Mouse (Mus musculus) limb, embryonic 12.5 days (tissue): ENCODE data around the gene Tifa. TPM values are rescaled to one million over a fixed set of nuclear protein-coding genes. Genes with fewer than 3 reads are reported as not detected.

Experiments used
- ATAC-seq: fragments of 200-750 bp; cut with Nextera tagmentation; 2 replicates; pipeline ENCODE4 v1.8.0; 2017; ENCODE audit warnings: low read depth, moderate TSS enrichment; ENCODE audit not compliant: insufficient number of reproducible peaks, insufficient read depth, low FRiP score, low TSS enrichment
- H3K27ac ChIP-seq: fragments of 300-500 bp; sonication (generic); 2 replicates; pipeline ENCODE4 v1.5.1; 2016; ENCODE audit warnings: mild to moderate bottlenecking, moderate library complexity
- H3K27me3 ChIP-seq: fragments of 300-500 bp; sonication (generic); 2 replicates; pipeline ENCODE4 v1.6.1; 2016; ENCODE audit warnings: mild to moderate bottlenecking, moderate library complexity
- H3K36me3 ChIP-seq: fragments of 300-500 bp; sonication (generic); 2 replicates; pipeline ENCODE4 v1.6.1; 2016; ENCODE audit warnings: mild to moderate bottlenecking, moderate library complexity
- H3K4me1 ChIP-seq: fragments of 300-500 bp; sonication (generic); replicated peaks from 2 replicates; pipeline ENCODE4 v1.6.1; 2016
- H3K4me2 ChIP-seq: fragments of 300-500 bp; sonication (generic); 2 replicates; pipeline ENCODE4 v1.6.1; 2016; ENCODE audit warnings: mild to moderate bottlenecking, moderate library complexity
- H3K4me3 ChIP-seq: fragments of 300-500 bp; sonication (generic); replicated peaks from 2 replicates; pipeline ENCODE4 v1.5.1; 2016; ENCODE audit warnings: mild to moderate bottlenecking
- H3K9ac ChIP-seq: fragments of 300-500 bp; sonication (generic); replicated peaks from 2 replicates; pipeline ENCODE4 v1.6.1; 2016; ENCODE audit warnings: mild to moderate bottlenecking, moderate library complexity
- H3K9me3 ChIP-seq: fragments of 300-500 bp; sonication (generic); 2 replicates; pipeline ENCODE4 v1.6.1; 2016; ENCODE audit warnings: mild to moderate bottlenecking, moderate library complexity
- WGBS: fragments of 180-500 bp; shearing (Covaris S2); methylation state at CpG from one replicate; pipeline ENCODE4 v1.1.7; 2016; 5-methylcytosine and 5-hydroxymethylcytosine counted together
- polyA plus RNA-seq: library from polyadenylated mRNA; unstranded; fragments of >200 nt; fragmentation: Nextera tagmentation; extraction: Ambion mirVana; gene quantifications from 2 replicates; pipeline ENCODE4 v1.2.1, GENCODE M21; 2016

The Tifa gene
- polyA plus RNA-seq, 1 experiment from 2014 or later: 1.6 TPM

GRCm38 (mm10) chr3:127843941-127844327, 54.3 kb downstream of the Tifa start:
- Histone ChIP-seq H3K9ac (no peak overlapping the region), H3K27ac (no peak overlapping the region), H3K4me2 (no peak overlapping the region), H3K27me3 (no peaks in the 10 kb centered on the region; the same call in 1 of the 2 replicates), H3K36me3 (no peaks in the 10 kb centered on the region), H3K4me3 (no peak overlapping the region), H3K9me3 (peaks cover 6% of the 10 kb centered on the region; the same call in 1 of the 2 replicates), H3K4me1 (no peaks in the 10 kb centered on the region)
- WGBS: 86% methylated on average over 5 of the region's 5 CpGs
- ATAC-seq: no peak

GRCm38 (mm10) chr3:127848088-127848808, 58.6 kb downstream of the Tifa start:
- Histone ChIP-seq H3K27ac (no peak overlapping the region), H3K9ac (no peak overlapping the region), H3K27me3 (peaks cover 5% of the 10 kb centered on the region; the same call in 1 of the 2 replicates), H3K4me2 (no peak overlapping the region), H3K36me3 (no peaks in the 10 kb centered on the region), H3K4me3 (no peak overlapping the region), H3K4me1 (no peaks in the 10 kb centered on the region), H3K9me3 (peaks cover 6% of the 10 kb centered on the region; the same call in 1 of the 2 replicates)
- no peak for ATAC-seq
- WGBS: 84% methylated on average over 11 of the region's 11 CpGs

GRCm38 (mm10) chr3:127849922-127850321, 60.3 kb downstream of the Tifa start:
- Histone ChIP-seq H3K27me3 (peaks cover 5% of the 10 kb centered on the region; the same call in 1 of the 2 replicates), H3K4me2 (no peak overlapping the region), H3K4me3 (no peak overlapping the region), H3K4me1 (no peaks in the 10 kb centered on the region), H3K9me3 (peaks cover 6% of the 10 kb centered on the region; the same call in 1 of the 2 replicates), H3K9ac (no peak overlapping the region), H3K27ac (no peak overlapping the region), H3K36me3 (no peaks in the 10 kb centered on the region)
- no peak for ATAC-seq
- WGBS: 85% methylated on average over 5 of the region's 5 CpGs

- no peak overlapping the region for H3K27ac ChIP-seq
- H3K9ac ChIP-seq: no peak overlapping the region
- H3K36me3 ChIP-seq: no peaks in the 10 kb centered on the region
- H3K4me1 ChIP-seq: no peaks in the 10 kb centered on the region
- H3K27me3 ChIP-seq: peaks cover 5% of the 10 kb centered on the region; the same call in 1 of the 2 replicates
- ATAC-seq: no peak
- H3K4me3 ChIP-seq: no peak overlapping the region
- H3K9me3 ChIP-seq: peaks cover 3% of the 10 kb centered on the region; the same call in 1 of the 2 replicates
- no peak overlapping the region for H3K4me2 ChIP-seq
- WGBS: 64% methylated on average over 9 of the region's 9 CpGs
These were observed 61.4 kb downstream of the Tifa start for GRCm38 (mm10) chr3:127850776-127851646.

GRCm38 (mm10) chr3:127852722-127853121, 63.1 kb downstream of the Tifa start:
- H3K4me3 ChIP-seq: no peak overlapping the region
- H3K27me3 ChIP-seq: 0 out of 2 replicates have a peak, but pooled peaks cover 5% of the 10 kb centered on the region
- H3K4me2 ChIP-seq: no peak overlapping the region
- H3K27ac ChIP-seq: no peak overlapping the region
- no peaks in the 10 kb centered on the region for H3K36me3 ChIP-seq
- no peaks in the 10 kb centered on the region for H3K4me1 ChIP-seq
- H3K9ac ChIP-seq: no peak overlapping the region
- no peak for ATAC-seq
- no peaks in the 10 kb centered on the region for H3K9me3 ChIP-seq
- 77% methylated on average over 9 of the region's 9 CpGs for WGBS

GRCm38 (mm10) chr3:127853431-127854206, 64.0 kb downstream of the Tifa start:
- 25% methylated on average over 15 of the region's 15 CpGs for WGBS
- Histone ChIP-seq H3K27me3 (0 out of 2 replicates have a peak, but pooled peaks cover 5% of the 10 kb centered on the region), H3K4me2 (no peak overlapping the region), H3K36me3 (no peaks in the 10 kb centered on the region), H3K27ac (no peak overlapping the region), H3K4me3 (no peak overlapping the region), H3K4me1 (no peaks in the 10 kb centered on the region), H3K9ac (no peak overlapping the region), H3K9me3 (no peaks in the 10 kb centered on the region)
- ATAC-seq: no peak

- Histone ChIP-seq H3K27ac (no peak overlapping the region), H3K4me1 (no peaks in the 10 kb centered on the region), H3K27me3 (no peaks in the 10 kb centered on the region), H3K4me3 (no peak overlapping the region), H3K9me3 (no peaks in the 10 kb centered on the region), H3K9ac (no peak overlapping the region), H3K36me3 (no peaks in the 10 kb centered on the region), H3K4me2 (no peak overlapping the region)
- 86% methylated on average over 11 of the region's 11 CpGs for WGBS
- ATAC-seq: no peak
These were observed 71.7 kb downstream of the Tifa start for GRCm38 (mm10) chr3:127861340-127861739.

GRCm38 (mm10) chr3:127862479-127862878, 72.9 kb downstream of the Tifa start:
- no peaks in the 10 kb centered on the region for H3K27me3 ChIP-seq
- no peak for ATAC-seq
- H3K36me3 ChIP-seq: no peaks in the 10 kb centered on the region
- no peaks in the 10 kb centered on the region for H3K9me3 ChIP-seq
- H3K4me1 ChIP-seq: no peaks in the 10 kb centered on the region
- 71% methylated on average over 4 of the region's 4 CpGs for WGBS
- no peak overlapping the region for H3K9ac ChIP-seq
- H3K4me3 ChIP-seq: no peak overlapping the region
- H3K27ac ChIP-seq: no peak overlapping the region
- H3K4me2 ChIP-seq: no peak overlapping the region

GRCm38 (mm10) chr3:127863571-127863970, 74.0 kb downstream of the Tifa start:
- H3K27me3 ChIP-seq: no peaks in the 10 kb centered on the region
- H3K9me3 ChIP-seq: no peaks in the 10 kb centered on the region
- H3K4me1 ChIP-seq: no peaks in the 10 kb centered on the region
- ATAC-seq: no peak
- 81% methylated on average over 3 of the region's 3 CpGs for WGBS
- no peak overlapping the region for H3K9ac ChIP-seq
- H3K36me3 ChIP-seq: no peaks in the 10 kb centered on the region
- no peak overlapping the region for H3K4me3 ChIP-seq
- H3K4me2 ChIP-seq: no peak overlapping the region
- H3K27ac ChIP-seq: no peak overlapping the region

GRCm38 (mm10) chr3:127864242-127864641, 74.6 kb downstream of the Tifa start:
- 41% methylated on average over 2 of the region's 2 CpGs for WGBS
- H3K4me2 ChIP-seq: no peak overlapping the region
- no peak overlapping the region for H3K27ac ChIP-seq
- no peak overlapping the region for H3K9ac ChIP-seq
- no peaks in the 10 kb centered on the region for H3K9me3 ChIP-seq
- ATAC-seq: no peak
- no peaks in the 10 kb centered on the region for H3K36me3 ChIP-seq
- H3K4me1 ChIP-seq: no peaks in the 10 kb centered on the region
- H3K27me3 ChIP-seq: no peaks in the 10 kb centered on the region
- no peak overlapping the region for H3K4me3 ChIP-seq
